Mouse (Mus musculus): ENCODE data around the gene Gon4l.
A peak's percentile ranks its signal among the peaks of the same experiment; 100 is the strongest.

The Gon4l gene

DNA sequence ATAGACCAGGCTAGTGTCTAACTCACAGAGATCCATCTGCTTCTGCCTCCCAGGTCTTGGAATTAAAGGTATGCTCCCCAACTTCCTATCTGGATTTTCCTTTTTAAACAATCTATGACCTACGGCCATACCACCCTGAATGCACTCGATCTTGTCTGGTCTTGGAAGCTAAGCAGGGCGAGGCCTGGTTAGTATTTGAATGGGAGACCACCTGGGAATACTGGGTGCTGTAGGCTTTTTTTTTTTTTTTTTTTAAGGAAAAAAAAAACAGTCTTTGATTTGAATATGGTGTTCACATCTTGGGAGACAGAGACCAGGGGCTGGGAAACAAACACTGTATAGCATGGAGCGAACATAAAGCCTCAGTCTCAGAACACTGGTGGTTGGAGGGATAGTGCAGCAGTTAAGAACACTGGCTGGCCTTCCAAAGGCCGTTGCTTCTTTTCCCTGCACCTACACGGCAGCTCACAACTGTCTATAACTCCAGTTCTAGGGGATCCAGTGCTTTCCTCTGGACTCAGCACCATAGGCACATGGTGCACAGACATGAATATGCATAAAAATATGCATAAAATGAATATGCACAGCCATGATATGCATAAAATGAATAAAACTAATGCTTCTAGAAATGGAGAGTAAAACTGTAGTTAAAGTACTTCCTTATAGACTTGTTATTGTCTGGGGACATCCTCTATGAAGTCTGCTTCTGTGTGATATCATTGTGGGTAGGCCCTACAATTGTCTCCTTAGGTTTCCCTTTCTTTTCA is 71.5 kb downstream of the Gon4l start:
- no peak for DNase-seq (ENCODE audit: extremely low spot score, low spot score)

DNA sequence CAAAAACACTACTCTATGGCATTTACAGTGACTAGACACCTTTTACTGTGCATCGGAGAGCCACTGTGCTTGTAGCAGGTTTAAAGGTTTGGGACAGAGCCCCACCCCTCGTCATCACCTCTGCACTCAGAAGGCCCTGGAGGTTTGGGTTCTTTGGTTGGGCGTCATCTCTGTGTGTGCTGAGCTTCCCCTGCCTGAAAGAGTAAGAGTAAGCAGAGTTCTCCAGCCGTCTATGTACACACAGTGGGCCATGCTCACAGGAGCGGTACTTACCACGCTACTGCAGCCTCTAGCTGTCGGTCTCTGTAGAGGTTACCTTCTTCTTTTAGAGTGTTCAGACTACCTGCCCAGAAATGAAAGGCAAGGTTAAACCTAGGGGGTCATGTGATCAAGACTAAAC is 77.6 kb downstream of the Gon4l start:
- DNase-seq (ENCODE audit: extremely low spot score, low spot score), result no peak

DNA sequence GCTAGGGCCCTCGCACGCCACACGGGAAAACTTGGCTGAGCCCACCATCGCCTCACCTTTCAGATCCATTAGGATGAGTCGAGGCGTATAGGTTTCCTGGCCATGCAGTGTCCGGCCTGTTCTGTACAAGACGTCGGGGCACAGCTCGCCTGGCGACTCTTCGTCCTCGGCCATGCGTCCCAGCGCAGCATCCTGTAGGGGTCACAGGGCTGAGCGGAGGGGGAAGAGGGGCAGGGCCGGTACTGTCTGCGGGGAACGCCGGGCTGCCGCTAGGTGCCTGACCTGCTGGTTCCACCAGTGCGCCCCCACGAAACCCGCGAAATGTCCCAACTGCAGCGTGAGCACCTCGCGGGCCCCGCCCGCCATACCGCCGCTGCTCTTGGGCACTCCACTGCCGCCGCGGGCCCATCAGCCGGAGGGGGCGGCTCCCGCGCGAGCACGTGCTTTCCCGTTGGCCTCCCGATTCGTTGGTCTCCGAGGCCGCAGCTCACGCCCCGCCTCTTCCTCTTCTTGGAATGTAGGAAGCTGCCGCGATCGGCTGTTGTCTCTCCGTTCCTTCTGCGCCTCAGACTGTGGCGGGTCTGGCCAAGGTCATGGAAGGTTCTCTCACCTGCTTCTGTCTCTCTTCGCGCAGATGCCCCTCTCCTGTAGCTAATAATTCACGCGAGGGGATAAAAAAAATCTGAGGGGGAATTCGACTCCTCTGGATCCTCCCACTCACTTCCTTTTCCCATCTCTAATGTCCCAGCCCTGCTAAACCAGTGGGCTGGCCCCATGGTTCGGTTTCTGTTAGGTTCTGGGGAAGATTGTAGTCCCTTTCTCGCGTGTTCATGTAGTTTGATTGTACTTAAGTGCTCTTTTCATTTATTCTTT is 78.7 kb downstream of the Gon4l start, which contains the start of gene Msto1:
TSS of gene Msto1 (minus strand) at position 489 of the 873 bp plus-strand sequence.
- peak; percentile 89 for DNase-seq (ENCODE audit: extremely low spot score, low spot score)

DNA sequence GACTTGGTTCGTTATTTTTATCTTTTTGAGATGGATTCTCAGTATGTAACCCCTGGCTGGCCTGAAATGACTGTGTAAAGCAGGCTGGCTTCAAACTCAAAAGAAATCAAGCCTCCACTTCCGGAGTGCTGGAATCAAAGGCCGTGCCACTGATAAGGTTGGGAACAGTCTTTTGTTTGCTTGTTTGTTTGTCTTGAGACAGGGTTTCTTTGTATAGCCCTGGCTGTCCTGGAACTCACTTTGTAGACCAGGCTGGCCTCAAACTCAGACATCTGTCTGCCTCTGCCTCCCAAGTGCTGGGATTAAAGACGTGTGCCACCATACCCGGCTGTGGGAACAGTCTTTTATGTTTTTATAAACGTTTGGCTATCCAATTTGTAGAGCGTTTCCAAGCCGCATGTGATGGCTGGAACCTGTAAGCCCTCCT is 79.4 kb downstream of the Gon4l start:
- peak; percentile 28 for DNase-seq (ENCODE audit: extremely low spot score, low spot score)

DNA sequence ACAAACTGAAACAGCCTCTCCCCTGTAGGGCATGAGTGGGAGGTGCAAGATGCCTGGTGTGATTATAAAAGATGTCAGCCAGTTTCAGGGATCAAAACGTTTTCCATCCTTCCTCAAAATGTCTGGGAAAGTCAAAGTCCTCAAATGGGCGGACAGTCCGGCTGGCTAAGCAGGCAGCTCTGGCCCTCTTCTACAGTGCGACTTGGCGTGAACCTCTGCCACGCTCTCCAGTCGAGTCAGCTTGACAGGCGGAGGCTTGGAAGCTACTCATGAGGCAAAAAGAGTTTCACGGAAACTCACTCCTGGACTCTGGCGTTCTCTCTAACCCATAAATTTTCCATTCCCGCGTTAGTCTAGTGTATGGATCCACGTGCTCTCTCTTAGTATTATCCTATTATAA is 84.0 kb downstream of the Gon4l start:
- no peak for DNase-seq (ENCODE audit: extremely low spot score, low spot score)

DNA sequence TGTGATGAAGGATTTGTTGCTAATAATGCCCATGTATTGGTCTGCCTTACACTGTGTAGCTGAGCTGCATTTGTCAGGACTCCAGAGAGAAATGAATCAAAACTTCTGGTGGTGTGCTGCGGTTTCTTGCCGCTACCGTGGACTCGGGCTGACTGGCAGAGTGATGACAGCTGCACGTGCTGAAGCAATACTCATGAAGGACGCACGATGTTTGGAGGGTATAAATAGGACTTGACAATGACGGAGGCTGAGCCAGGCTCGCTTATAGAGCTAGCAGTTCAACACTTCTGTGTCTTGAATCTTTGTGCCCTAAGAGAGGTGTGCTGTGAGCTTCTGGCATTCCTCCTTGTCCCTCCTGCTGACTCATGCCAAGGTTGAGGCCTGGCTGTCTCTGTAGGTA is 86.4 kb downstream of the Gon4l start:
- no peak for DNase-seq (ENCODE audit: extremely low spot score, low spot score)

DNA sequence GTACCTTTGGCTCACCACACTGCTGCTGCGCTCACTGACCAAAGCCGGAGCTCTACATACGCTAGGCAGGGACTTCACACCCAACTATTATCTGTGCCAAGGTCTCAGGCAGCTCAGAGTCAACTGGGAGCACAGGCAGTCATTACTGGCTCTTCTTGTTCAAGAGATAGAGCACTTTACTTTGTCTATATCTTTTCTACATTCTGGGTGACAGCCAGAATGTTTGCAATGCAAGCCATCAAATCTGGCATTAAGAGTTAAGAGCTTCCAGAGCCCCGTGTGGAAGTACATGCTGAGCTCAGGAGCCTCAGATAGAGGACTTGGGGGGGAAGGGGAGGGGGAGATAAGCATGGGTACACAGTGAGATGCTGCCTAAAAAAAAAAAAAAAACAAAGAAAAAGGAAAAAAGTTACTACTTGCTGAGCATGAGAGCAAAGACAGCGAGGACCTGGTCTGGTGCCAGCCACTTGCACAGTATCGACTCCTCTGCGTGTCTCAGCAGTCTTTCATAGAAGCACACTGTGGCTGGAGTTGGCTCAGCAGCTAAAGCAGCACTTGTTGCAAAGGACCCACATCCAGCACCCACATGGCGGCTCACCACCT is 89.1 kb downstream of the Gon4l start:
- DNase-seq (ENCODE audit: extremely low spot score, low spot score), result no peak

DNA sequence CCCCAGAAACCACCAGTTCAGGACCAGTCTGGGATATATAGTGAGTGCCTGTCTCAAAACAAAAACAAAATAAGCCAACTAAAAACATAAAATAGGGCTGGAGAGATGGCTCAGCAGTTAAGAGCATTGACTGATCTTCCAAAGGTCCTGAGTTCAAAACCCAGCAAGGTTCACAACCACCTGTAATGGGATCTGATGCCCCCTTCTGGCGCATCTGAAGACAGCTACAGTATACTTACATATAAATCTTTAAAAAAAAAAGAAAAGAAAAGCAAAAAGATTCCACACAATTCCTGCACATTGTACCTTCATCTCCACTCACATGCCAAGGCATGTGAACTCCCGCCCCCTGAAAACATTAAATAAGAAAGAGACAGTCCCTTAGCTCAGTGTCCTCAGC is 90.6 kb downstream of the Gon4l start:
- no peak for DNase-seq (ENCODE audit: extremely low spot score, low spot score)

DNA sequence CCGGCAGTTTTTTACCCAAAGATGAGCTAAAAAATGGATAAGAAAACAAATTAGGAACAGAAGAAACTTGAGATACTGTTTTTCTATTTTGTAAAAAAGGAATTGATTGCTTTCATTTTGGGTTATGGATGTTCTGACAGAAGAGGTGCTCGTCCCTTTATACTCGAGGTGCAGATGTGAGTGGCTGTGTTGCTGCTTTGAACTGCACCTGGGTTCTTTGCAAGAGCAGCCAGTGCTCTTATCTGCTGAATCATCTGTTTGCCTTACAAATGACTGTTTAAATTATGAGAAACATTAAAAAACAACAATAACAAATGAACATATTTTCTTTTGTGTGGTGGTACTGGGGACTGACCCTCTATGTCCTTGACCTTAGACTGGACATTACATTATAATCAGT is 94.5 kb downstream of the Gon4l start:
- DNase-seq (ENCODE audit: extremely low spot score, low spot score), result no peak

DNA sequence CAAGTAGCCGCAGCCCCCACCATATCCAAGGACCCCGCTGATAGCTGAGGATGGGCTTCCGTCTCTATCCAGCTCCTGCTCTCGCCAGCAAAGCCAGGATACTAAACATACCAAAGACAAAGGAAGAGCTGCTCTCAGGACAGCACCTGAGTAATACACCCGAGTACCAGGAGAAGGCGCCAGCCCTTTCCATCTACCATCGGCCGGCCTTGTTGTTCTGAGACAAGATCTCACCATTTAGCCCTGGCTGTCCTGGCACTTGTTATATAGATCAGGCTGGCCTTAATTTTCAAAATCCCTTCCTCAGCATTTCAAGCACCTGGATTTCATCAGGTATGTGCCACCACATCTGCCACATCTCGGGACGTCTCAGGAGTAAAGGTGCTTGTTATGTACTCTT is 104.0 kb downstream of the Gon4l start:
- no peak for DNase-seq (ENCODE audit: extremely low spot score, low spot score)

DNA sequence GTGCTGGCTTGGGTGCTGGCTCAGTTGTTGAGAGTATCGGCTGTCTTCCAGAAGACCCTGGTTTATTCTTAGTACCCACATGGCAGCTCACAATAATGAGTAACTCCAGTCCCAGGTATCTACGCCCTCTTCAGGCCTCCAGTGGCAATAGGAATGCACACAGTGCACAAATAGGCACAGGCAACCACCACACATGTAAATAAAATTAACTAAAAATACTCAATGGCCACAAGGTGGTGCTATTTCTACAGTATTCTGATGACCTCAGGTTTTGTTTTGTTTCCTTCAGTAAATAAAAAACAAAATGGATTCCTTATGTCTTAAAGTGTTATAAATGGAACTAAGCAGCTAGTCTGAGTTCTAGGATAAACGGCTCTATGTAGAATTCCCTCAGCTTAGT is 104.7 kb downstream of the Gon4l start:
- DNase-seq (ENCODE audit: extremely low spot score, low spot score), result no peak

DNA sequence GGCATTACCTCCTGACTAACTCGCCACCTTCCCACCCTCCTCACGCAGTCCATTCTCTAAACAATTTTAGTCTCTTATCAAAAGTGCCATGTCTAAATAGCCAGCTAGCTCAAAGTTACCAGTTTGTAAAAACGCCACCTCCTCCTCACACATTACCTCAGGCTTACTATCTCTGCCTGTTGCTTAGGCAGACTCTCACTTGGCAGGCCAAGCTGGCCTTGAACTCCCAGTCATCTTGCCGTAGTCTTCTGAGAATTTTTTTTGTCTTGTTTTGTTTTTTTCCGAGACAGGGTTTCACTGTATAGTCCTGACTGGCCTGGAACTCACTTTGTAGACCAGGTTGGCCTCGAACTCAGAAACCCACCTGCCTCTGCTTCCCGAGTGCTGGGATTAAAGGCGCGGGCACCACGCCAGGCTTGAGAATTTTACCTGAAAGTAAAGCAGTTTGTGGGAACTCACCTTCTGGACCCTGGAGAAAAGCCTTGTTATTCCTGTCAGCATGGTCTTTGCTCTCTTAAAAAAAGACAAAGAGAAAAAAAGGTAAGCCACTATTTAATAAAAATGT is 107.4 kb downstream of the Gon4l start:
- no peak for DNase-seq (ENCODE audit: extremely low spot score, low spot score)

DNA sequence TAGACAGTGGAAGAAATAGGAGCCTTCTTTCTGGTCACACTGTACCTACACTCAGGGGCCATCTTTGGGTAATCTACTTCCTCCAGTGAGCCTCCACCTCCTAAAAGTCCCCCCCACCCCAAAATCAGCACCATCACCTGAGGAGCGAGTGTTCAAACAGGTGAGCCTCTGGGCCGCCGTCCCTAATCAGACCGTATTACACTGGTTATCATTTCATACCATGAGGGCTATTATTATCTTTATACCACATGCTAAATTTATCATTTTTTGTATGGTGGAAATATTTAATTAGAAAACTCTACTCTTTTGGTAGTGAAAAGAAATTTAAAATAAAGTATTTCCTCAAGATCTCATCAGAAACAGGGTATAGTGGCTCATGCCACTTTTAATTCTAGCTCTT is 109.1 kb downstream of the Gon4l start:
- no peak for DNase-seq (ENCODE audit: extremely low spot score, low spot score)

DNA sequence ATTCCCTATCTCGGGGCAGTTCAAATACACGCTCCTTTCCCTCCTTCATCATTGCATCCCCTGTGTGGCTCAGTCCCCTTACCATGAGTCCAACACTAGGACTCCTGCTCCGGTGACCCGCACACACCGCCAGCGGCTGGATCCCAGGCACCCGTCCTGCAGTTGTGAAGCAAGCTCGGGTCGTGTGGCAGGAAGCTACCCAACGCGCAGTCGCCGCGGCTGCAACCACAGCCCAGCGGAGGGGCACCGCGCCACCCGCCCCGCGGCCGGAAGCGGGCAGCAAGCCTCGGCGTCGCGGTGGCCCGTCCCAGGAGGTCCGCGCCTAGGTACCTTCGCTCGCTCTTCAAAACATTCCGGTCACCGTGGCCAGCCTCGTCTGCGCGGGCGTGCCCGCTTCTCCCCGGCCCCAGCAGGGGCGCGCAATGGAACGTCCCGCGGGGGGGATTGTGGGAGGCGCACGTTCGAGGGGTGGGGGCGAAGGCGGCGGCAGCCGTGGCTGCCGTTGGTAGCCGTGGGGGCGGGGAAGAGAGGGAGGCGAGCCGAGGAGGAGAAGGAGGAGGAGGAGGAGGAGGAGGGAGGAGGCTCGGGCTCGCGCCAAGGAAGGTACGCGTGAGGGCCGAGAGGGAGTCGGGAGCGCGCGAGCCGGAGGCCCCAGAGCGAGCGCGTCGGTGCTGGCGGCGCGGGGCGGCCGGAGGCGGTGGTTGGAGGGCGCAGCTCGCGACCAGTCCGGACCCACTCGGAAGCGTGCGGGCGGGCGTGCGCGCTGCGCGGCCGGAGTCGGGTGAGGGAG is 115.0 kb downstream of the Gon4l start:
- peak; percentile 91 for DNase-seq (ENCODE audit: extremely low spot score, low spot score)

DNA sequence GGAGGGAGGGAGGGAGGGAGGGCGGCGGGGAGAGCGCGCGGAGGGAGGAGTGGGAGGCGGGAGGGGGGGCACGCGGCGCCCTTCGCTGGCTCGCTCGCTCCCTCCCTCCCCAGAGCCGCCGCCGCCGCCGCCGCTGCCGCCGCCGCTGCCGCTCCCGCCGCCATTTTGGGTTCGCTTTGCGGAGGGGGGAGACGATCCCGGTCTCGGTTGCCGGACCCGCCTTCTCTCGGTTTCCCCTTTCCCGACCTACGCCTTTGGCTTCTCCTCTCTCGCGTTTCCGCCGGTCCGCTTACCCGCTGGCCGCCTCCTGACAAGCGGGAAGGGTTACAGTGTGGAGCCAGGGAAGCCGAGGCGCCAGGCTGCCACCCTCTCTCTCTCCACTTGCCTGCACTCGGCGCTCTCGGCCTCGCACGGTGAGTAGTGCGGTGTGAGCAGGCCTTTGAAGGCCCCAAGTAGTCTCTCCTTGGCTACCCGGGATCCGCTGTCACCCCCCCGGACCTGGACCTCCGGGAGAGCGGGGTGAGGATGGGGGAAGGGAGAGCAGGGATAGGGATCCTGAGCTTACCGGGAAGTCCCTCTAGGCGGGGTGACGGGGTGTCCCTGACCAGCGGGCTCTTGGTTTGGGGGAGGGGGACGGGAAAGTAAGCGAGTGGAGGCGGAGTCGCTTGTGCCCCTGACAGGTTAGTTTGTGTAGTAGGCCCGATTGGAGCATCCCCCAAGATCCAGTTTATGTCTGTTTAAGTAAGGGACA is 115.7 kb downstream of the Gon4l start, which contains the start of the genes Ash1l and Dap3:
TSS of gene Ash1l (plus strand) at position 47 of the 751 bp plus-strand sequence.
TSS of gene Dap3 (minus strand) at position 606 of the 751 bp plus-strand sequence.
- DNase-seq (ENCODE audit: extremely low spot score, low spot score), result peak; percentile 89

DNA sequence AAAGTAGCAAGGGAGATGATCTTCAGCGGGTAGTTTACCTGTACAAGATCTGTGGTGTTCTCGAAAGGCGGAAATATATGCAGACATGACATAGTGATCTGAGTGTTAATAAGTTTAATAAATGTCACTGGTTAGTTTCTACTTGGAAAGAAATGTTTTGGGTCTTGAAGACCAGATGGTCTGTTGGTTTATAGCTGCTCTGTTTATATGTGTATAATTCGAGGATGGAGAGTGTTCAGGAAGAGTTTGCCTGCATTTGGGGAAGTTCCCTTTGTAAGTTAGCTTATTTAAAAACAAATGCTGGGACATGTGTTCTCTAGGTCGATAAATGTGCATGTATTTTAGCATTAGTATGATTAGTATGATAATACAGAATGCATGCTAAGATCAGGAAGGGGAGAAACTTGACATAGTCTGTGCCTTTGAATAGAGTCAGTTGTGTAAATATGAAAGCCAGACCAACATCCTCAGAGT is 116.3 kb downstream of the Gon4l start:
- no peak for DNase-seq (ENCODE audit: extremely low spot score, low spot score)

DNA sequence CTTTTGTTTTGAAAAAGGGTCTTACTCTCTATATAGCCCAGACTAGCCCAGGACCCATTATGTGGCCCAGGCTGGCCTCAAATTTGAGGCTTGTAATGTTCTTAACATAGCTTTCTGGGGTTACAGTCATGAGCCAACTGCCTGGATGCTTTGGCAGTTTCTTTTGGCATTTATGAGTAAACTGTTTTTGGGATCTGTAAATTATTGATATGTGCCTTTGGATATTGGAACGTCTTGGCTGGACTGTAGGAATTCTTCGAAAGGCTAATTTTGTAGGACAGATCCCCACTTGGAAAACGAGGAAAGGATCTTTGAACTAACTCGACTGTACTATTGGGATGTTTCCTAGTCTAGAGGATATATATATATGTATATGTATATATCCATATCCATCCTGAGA is 118.2 kb downstream of the Gon4l start:
- DNase-seq (ENCODE audit: extremely low spot score, low spot score), result no peak

DNA sequence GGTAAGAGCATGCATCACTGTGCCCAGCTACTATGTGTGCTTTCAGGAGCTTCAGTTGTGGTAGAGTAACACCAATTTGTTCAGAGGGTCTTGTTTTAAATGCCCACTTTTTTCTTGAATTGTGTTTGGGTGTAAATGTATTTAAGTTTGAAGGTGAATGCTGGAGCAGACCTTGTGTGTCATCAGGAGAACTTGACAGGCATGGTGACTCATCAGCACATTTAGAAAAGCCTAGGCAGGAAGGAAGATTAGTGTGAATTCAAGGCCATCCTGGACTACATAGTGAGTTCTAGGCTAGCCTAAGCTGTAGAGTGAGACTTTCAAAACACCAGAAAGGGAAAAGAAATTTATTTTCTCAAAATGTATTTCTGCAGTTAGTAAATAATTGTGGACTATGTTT is 118.7 kb downstream of the Gon4l start:
- DNase-seq (ENCODE audit: extremely low spot score, low spot score), result no peak

All from neural tube, embryonic 10.5 days (tissue).